Mouse (Mus musculus) layer of hippocampus, adult 11-12 months (tissue): ENCODE measurements around the gene Spred2.
"Not testable (repeated sequence)": the region's sequence is repeated elsewhere in the genome, so short reads cannot be mapped to it uniquely, and the experiment has no call there.

Source experiments
- DNase-seq: peaks from one replicate; pipeline ENCODE4 v3.0.0; 2022; ENCODE audit warnings: low spot score

Spred2 gene

DNA sequence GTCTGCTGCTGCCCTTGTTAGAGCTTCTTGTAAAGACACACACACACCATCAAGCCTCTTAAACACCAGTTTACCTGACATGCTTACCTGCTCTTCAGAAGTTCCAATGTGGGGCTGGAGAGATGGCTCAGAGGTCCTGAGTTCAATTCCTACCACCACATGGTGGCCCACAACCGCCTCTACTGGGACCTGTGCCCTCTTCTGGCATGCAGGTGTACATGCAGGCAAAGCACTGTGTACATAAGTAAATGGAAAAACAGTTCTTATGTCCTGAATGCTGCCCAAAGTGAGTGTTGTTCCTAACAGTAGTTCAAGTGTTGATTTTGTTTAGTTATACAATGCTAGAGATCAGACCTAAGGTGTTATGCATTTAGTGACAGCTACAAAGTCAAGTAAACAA, 132.0 kb downstream of the Spred2 start:
- DNase-seq: no peak

DNA sequence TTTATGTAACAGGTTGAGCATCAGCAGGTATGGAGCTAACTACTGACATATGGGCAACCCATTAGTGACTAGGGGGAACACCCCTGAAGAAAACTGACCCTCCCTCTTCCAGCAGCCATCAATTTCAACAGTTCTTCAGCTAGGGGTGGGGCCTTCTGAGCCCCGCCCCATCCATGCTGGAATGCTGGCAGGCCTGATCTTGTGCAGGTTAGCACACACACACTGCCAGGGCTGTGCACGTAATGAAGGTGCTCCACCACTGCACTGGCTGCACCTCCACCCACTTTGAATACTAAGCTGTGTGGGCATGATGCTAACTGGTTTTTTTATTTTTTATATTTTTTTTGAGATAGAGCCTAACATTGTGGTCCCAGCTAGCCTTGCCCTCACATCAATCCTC, 133.3 kb downstream of the Spred2 start:
- DNase-seq: no peak

DNA sequence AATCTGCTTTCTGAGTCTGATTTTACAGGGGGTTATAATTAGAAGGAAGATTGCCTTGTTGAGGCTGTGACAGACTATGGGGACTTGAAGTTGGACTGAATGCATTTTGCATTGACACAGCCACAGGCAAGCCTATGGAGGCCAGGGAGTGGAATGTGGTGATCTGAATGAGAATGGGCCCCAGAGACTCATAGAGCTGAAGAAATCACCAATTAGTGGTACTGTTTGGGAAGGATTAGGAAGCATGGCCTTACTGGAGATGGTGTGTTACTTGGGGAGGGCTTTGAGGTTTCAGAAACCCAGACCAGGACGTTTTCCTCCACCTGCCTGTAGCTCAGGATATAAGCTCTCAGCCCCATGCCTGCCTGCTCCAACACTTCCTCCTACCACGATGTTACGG, 135.6 kb downstream of the Spred2 start:
- DNase-seq: no peak

DNA sequence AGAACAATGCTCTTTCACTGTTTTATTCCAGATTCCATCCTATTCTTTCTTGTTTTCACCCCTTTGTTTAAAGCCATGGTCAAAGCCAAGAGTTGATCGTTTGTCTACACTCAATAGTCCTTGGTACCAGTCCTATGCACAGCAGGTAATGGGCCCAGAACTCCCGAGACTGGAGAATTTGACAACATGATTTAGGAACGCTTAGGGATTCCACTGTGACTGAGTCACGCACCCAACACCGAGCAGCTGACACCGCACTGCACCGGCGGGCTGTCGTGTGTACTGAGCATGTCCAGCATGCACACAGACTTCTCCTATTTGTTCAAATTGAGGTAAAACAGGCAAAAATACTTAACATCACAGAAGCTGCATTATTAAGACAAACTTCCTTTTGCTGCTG, 138.6 kb downstream of the Spred2 start:
- DNase-seq: not testable (repeated sequence)

DNA sequence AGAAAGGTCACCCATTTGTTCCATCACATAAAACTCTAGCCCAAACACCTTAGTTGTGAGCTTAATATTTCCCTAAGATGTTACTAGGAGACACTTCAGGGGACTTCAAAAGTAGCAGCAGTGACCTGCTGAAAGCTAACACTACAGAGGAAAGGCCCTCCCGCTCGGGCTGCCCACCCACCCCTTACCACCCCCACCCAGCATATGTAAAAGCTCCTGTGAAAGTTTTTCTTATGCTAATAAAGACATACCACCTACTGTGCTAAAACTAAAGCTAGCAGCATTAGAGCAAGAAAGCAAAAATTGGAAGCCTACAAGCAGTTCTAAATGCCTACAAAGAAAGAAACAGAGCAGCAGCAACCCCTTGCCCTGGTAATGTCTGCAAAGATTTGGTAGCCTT, 139.9 kb downstream of the Spred2 start:
- not testable (repeated sequence) for DNase-seq

DNA sequence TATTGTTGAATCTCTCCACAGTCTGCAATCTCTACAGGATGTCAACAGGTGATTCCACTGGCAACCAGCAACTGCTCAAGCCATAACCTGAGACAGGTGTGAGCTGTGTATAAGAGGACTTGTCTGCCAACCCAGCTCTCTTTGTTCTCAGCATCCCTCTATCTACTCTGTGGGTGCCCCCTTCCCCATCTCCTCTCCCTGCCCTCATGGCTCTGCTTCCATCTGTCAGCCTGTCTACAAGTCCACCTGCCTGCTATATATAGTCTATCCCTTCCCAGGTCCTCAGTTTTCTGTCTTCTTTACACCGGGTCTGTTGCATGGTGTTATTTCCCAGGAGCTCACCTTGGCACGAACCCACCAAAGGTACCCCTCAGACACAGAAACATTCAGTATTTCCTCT, 140.8 kb downstream of the Spred2 start:
- DNase-seq: no peak

DNA sequence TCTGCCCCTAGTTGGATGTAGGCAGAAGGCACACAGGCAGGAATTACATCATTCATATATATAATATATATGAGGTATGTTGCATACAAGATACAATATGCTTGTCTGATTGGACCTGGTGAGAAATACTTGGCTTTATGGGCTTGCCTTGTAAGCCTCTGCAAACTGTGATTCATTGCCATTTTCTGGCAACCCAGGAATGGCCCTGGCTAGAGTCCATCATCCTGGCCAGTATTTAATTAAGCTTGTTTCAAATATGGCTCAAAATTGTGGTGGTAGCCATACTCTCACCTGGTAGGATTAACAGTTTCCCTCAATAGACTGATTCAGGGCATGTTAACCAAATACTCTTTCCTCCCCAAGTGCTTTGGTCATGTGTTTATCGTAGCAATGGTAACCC, 141.9 kb downstream of the Spred2 start:
- no peak for DNase-seq

DNA sequence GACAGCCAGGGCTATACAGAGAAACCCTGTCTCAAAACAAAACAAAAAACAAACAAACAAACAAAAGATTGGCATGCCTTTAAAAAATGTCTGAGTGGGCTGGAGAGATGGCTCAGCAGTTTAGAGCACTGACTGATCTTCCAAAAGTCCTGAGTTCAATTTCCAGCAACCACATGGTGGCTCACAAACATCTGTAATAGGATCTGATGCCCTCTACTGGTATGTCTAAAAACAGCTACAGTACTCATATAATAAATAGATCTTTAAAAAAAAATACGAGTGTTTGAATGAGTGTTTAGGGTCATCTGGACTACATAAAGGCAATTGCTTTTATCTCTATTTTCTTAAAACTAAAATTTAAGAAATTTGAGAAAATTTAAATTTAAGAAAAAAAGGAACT, 143.3 kb downstream of the Spred2 start:
- no peak for DNase-seq

DNA sequence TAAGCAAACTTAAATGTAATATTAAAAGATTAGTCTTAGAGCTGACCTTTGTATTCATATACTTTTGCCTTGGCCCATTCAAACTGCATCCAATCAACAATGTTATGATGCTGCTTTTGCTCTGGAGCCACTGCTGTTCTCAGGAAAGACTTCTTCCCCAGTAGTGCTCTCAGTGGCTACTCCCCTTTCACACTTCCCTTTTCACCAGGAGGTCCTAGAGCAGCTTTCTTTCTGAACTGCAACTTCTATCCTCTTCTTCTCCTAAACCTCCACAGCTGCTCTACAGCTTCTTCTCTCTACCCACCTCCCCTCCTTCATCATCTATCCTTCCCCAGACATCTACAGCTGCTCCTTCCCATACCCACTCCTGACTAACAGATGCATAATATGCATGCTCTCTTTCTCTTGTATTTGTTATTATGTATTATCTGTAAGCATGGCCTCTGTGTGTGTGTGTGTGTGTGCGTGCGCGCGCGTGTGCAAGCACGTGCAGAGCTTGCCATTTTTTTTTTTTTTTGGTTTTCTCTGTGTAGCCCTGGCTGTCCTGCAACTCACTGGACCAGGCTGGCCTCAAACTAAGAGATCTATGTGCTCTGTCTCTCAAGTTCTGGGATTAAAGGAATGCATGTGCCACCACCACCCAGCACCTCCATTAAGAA, 144.3 kb downstream of the Spred2 start:
- no peak for DNase-seq

DNA sequence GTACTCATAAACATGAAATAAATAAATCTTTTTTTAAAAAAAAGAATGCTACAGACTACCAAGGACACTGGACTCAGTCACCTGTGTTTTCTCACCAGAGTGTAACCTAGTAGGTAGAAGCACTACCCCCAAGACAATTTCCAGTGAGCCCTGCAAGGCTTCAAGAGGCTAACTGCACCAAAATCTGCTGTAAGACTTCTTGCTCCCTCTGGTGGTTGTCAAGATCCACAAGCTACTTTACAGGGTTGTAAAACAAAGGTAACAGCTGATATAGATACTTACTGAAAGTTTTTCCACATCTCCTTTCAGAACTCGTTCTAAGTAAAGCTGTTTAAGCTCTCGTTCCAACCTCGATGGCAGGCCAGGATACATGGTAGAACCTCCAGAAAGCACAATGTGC, 148.0 kb downstream of the Spred2 start:
- DNase-seq: peak; percentile 60

DNA sequence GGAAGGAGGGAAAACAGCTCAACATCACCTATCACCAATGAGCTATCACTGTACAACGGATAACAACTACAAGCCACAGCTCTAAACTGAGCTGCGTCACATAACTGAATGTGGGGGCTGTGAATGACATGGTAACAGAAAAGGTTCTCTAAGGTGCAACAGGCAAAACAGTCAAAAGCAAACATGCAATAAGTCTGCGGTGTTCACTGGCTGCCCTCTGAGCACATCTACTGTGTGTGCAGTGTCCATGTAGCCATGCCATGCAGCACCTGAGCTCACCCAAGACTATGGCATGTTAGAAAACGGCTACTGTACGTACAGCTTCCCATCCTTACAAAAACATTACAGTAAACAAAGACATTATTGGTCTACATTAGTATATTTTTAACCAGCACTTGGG, 148.7 kb downstream of the Spred2 start:
- no peak for DNase-seq
